In the genomic region with DNA sequence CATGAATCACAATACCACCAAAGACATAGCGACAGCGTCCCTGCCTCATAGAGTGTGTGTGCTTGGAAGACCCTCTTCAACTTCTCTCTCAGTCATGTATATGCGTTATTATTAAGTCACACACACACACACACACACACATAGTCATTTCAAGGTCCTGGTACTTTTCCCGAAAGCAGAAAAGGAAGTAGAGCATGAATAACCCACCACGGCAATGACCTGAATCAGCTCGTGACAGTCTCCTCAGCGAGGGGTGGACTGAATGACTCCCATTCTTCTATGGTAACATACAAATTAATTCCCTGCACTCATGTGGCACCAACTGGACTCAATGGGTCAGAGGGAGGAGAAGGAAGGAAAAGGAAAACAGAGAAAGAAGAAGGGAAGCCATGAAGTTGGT, we compare ENCODE assay signal across 13 mouse cellular contexts. TPM values are rescaled to one million over a fixed set of nuclear protein-coding genes. Genes with fewer than 3 reads are reported as not detected.
"Had no signal": no experiment of that assay in that cellular context is flagged by ENCODE, and none has a peak within 500 bp of the region (broad histone marks: within the 10 kb centered on the region; RNA-seq: fewer than 3 reads in every experiment).

No protein-coding gene starts in this region.

- ATAC-seq: midbrain, embryonic 13.5 days; midbrain, embryonic 15.5 days had no signal

- DNase-seq: lung, adult 18-20 months; lung, embryonic 14.5 days; lung, postnatal 10 days; lung, postnatal 4 days; right cerebral cortex, postnatal 14 days; thymus, adult 2 months; thymus, postnatal 25 days; thymus, postnatal 4 days had no signal

RNA-seq across cellular contexts. Expression of a gene that starts 11.7 kb away (rescaled TPM):
- total RNA-seq: monocyte, adult 5-6 weeks had no signal

RNA-seq across cellular contexts. Expression of a gene that starts 47.9 kb away (rescaled TPM):
- total RNA-seq: midbrain, postnatal 0 days; monocyte, adult 5-6 weeks; neutrophil, adult 5-6 weeks had no signal
